Mouse (Mus musculus): ENCODE results near the gene Acta2.

DNA sequence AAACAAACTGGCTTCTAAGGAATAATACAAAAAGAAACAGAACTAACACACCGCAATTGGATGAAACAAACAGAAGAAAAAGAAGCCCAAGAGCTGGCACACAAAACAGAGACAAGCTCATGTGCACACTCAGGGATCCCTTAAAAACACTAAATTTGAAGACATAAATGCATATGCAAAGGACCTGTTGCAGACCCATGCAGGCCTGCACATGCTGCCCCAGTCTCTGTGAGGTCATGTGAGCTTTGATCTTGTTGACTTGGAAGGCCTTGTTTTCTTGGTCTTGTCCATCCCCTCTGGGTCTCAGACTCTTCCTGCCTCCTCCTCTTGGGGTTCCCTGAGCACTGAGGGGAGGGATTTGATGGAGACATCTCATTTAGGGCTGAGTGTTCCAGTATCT, 33.3 kb upstream of the Acta2 start:
- no peak for TF ChIP-seq EP300 (IDR thresholded peaks at IDR 0.05; ENCODE audit: low read length)
- no peak for TF ChIP-seq HCFC1 (IDR thresholded peaks at IDR 0.05; ENCODE audit: low read depth, low read length)
- no peak for TF ChIP-seq CTCF (conservative IDR thresholded peaks at IDR 0.05 in 1 of 2, IDR thresholded peaks at IDR 0.05 in 1 of 2; ENCODE audit: low read depth in 2 of 2, low read length in 2 of 2)
- no peak for TF ChIP-seq ZMIZ1 (IDR thresholded peaks at IDR 0.05; ENCODE audit: low read depth, low read length)
- no peak for TF ChIP-seq JUND (conservative IDR thresholded peaks at IDR 0.05; ENCODE audit: low read depth, low read length)
- TF ChIP-seq POLR2A (IDR thresholded peaks at IDR 0.05; ENCODE audit: low read depth, low read length) = no peak
- no peak for TF ChIP-seq MEF2A (IDR thresholded peaks at IDR 0.05; ENCODE audit: borderline replicate concordance, low read depth, low read length)
- TF ChIP-seq ZKSCAN1 (IDR thresholded peaks at IDR 0.05; ENCODE audit: borderline replicate concordance, low read depth, low read length) = no peak
- TF ChIP-seq MAFK (IDR thresholded peaks at IDR 0.05; ENCODE audit: insufficient replicate concordance, low read length) = no peak
- no peak for TF ChIP-seq ZC3H11A (IDR thresholded peaks at IDR 0.05; ENCODE audit: low read depth, low read length)
- no peak for TF ChIP-seq MAZ (IDR thresholded peaks at IDR 0.05; ENCODE audit: low read depth, low read length)
- no peak for TF ChIP-seq E2F4 (IDR thresholded peaks at IDR 0.05; ENCODE audit: insufficient replicate concordance, low read depth, low read length)
- no peak; the same call in 1 of the 2 replicates for TF ChIP-seq ETS1 (conservative IDR thresholded peaks at IDR 0.05; ENCODE audit: low read depth, low read length)

Measured in CH12.LX (cell line).